Mouse (Mus musculus) megakaryocyte, adult 5-6 weeks (primary cell): Measurements from ENCODE around the gene Trim3. TPM values are rescaled to one million over a fixed set of nuclear protein-coding genes. Genes with fewer than 3 reads are reported as not detected.

ENCODE experiments used
- ATAC-seq: 2 replicates; pipeline ENCODE4 v1.8.0; 2016; ENCODE audit warnings: mild to moderate bottlenecking, inconsistent platforms; ENCODE audit not compliant: poor library complexity, severe bottlenecking
- total RNA-seq, 2 experiments: library from RNA; stranded (forward) in 1 of 2; stranded (reverse) in 1 of 2; fragments of 153-499, 151-499 nt in 1 of 2; fragments of 221-1000, 200-1000 nt in 1 of 2; gene quantifications; 2 replicates each; pipeline versions ENCODE4 v1.2.3 to v1.2.4; 2015 to 2017

The Trim3 gene
- total RNA-seq, 2 experiments from 2014 or later: 14.8 to 15.3 TPM

- ATAC-seq: no peak
Observed at GRCm38 (mm10) chr7:105611767-105612166, 21.6 kb downstream of the Trim3 start.

- ATAC-seq: peak; percentile 39
Observed at GRCm38 (mm10) chr7:105608467-105608866, 24.9 kb downstream of the Trim3 start.

- peak; percentile 94 for ATAC-seq
Observed at GRCm38 (mm10) chr7:105602860-105603623, 30.3 kb downstream of the Trim3 start.

- ATAC-seq: no peak
Observed at GRCm38 (mm10) chr7:105590097-105590496, 43.3 kb downstream of the Trim3 start.

- peak; percentile 71 for ATAC-seq
Observed at GRCm38 (mm10) chr7:105588325-105588912, 45.0 kb downstream of the Trim3 start.

GRCm38 (mm10) chr7:105581959-105582358, 51.4 kb downstream of the Trim3 start:
- ATAC-seq: no peak

GRCm38 (mm10) chr7:105581094-105581703, 52.2 kb downstream of the Trim3 start, which contains the start of gene Apbb1:
Gene Apbb1, minus strand, starts transcription at chr7:105581653.
- ATAC-seq: peak; percentile 81

- no peak for ATAC-seq
Observed at GRCm38 (mm10) chr7:105580627-105581089, 52.7 kb downstream of the Trim3 start.

GRCm38 (mm10) chr7:105578481-105578880, 54.9 kb downstream of the Trim3 start:
- no peak for ATAC-seq

GRCm38 (mm10) chr7:105577377-105577871, 55.9 kb downstream of the Trim3 start:
- no peak for ATAC-seq

- ATAC-seq: no peak
Observed at GRCm38 (mm10) chr7:105576166-105576748, 57.1 kb downstream of the Trim3 start.

GRCm38 (mm10) chr7:105574537-105574936, 58.8 kb downstream of the Trim3 start:
- ATAC-seq: no peak

- no peak for ATAC-seq
Observed at GRCm38 (mm10) chr7:105572949-105573348, 60.4 kb downstream of the Trim3 start.

GRCm38 (mm10) chr7:105570756-105571155, 62.6 kb downstream of the Trim3 start:
- ATAC-seq: no peak

GRCm38 (mm10) chr7:105569512-105570496, 63.6 kb downstream of the Trim3 start:
- no peak for ATAC-seq

- ATAC-seq: no peak
Observed at GRCm38 (mm10) chr7:105568988-105569471, 64.3 kb downstream of the Trim3 start.

GRCm38 (mm10) chr7:105568583-105568982, 64.8 kb downstream of the Trim3 start:
- ATAC-seq: no peak

GRCm38 (mm10) chr7:105565071-105565836, 68.1 kb downstream of the Trim3 start:
- no peak for ATAC-seq

- no peak for ATAC-seq
Observed at GRCm38 (mm10) chr7:105563367-105563766, 70.0 kb downstream of the Trim3 start.
